Mouse (Mus musculus) CH12.LX (cell line): ENCODE measurements around the gene Psmb9. TPM values are rescaled to one million over a fixed set of nuclear protein-coding genes. Genes with fewer than 3 reads are reported as not detected.
A peak's percentile ranks its signal among the peaks of the same experiment; 100 is the strongest.

Experiments
- DNase-seq: peaks from one replicate; pipeline ENCODE4 v3.0.0-alpha.2; 2013; ENCODE audit errors: extremely low read depth
- H3K27ac ChIP-seq: 2 replicates; pipeline ENCODE4 v1.5.1; 2012; ENCODE audit warnings: low read depth, mild to moderate bottlenecking, control low read depth, moderate library complexity; ENCODE audit not compliant: insufficient read depth
- H3K27me3 ChIP-seq: replicated peaks from 2 replicates; pipeline ENCODE3; 2012; ENCODE audit warnings: inconsistent platforms
- H3K36me3 ChIP-seq, 2 experiments: replicated peaks in 1 of 2; 2 replicates each; pipeline versions ENCODE3 to v1.6.1; 2012; ENCODE audit warnings: inconsistent platforms in 1 of 2, low read length in 1 of 2, mild to moderate bottlenecking in 1 of 2, mixed read lengths in 1 of 2, moderate library complexity in 1 of 2; ENCODE audit not compliant: control insufficient read depth in 1 of 2, insufficient read depth in 1 of 2
- H3K4me1 ChIP-seq, 2 experiments: 2 replicates each; pipeline ENCODE4 v1.6.1; 2012; ENCODE audit warnings: inconsistent platforms in 1 of 2, moderate library complexity in 1 of 2; ENCODE audit not compliant: insufficient read depth in 2 of 2, control insufficient read depth in 1 of 2
- H3K4me2 ChIP-seq: 2 replicates; pipeline ENCODE4 v1.6.1; 2012; ENCODE audit warnings: low read depth, mild to moderate bottlenecking, control low read depth; ENCODE audit not compliant: poor library complexity, insufficient read depth, severe bottlenecking
- H3K4me3 ChIP-seq, 3 experiments: fragments of 150-350 bp in 1 of 3; sonication (generic) in 1 of 3; replicated peaks in 1 of 3; 2 replicates each; pipeline versions ENCODE3 to v1.5.1; 2011 to 2012; ENCODE audit warnings: low read depth in 2 of 3, low read length in 2 of 3, mild to moderate bottlenecking in 2 of 3, moderate library complexity in 2 of 3, control low read depth in 1 of 3, improper control_type of control experiment in 1 of 3, inconsistent platforms in 1 of 3, mixed read lengths in 1 of 3; ENCODE audit not compliant: poor library complexity in 1 of 3
- H3K79me2 ChIP-seq: replicated peaks from 2 replicates; pipeline ENCODE4 v1.6.1; 2012; ENCODE audit warnings: mild to moderate bottlenecking, moderate library complexity; ENCODE audit not compliant: control insufficient read depth, poor library complexity, insufficient read depth, severe bottlenecking; ENCODE audit errors: extremely low read depth
- H3K9ac ChIP-seq: 2 replicates; pipeline ENCODE4 v1.6.1; 2012; ENCODE audit warnings: low read depth, mild to moderate bottlenecking, control low read depth, moderate library complexity; ENCODE audit not compliant: insufficient read depth
- H3K9me3 ChIP-seq: replicated peaks from 2 replicates; pipeline ENCODE3; 2012; ENCODE audit warnings: low read length, inconsistent platforms, mixed read lengths
- CHD2 ChIP-seq: IDR thresholded peaks from 2 replicates; pipeline ENCODE4 v1.6.1; 2011; ENCODE audit warnings: low read length, improper control_type of control experiment
- E2F4 ChIP-seq: IDR thresholded peaks from 2 replicates; pipeline ENCODE4 v1.6.1; 2011; ENCODE audit warnings: low read depth, low read length, improper control_type of control experiment; ENCODE audit not compliant: insufficient replicate concordance
- ELF1 ChIP-seq: IDR thresholded peaks from 2 replicates; pipeline ENCODE4 v1.6.1; 2014; ENCODE audit warnings: low read depth, mild to moderate bottlenecking, inconsistent platforms, low read length, improper control_type of control experiment
- GABPA ChIP-seq: IDR thresholded peaks from 2 replicates; pipeline ENCODE4 v1.6.1; 2012; ENCODE audit warnings: low read depth, low read length, improper control_type of control experiment, inconsistent platforms; ENCODE audit not compliant: insufficient replicate concordance
- JUN ChIP-seq: IDR thresholded peaks from 2 replicates; pipeline ENCODE4 v1.6.1; 2011; ENCODE audit warnings: low read depth, mild to moderate bottlenecking, low read length, improper control_type of control experiment, moderate library complexity; ENCODE audit not compliant: insufficient read depth
- KAT2A ChIP-seq: IDR thresholded peaks from 2 replicates; pipeline ENCODE4 v1.6.1; 2012; ENCODE audit warnings: low read length, improper control_type of control experiment, inconsistent platforms; ENCODE audit not compliant: insufficient replicate concordance
- MAFK ChIP-seq: IDR thresholded peaks from 2 replicates; pipeline ENCODE4 v1.6.1; 2011; ENCODE audit warnings: low read length, improper control_type of control experiment; ENCODE audit not compliant: insufficient replicate concordance
- MAX ChIP-seq: IDR thresholded peaks from 2 replicates; pipeline ENCODE4 v1.6.1; 2011; ENCODE audit warnings: low read length, improper control_type of control experiment
- MXI1 ChIP-seq: IDR thresholded peaks from 2 replicates; pipeline ENCODE4 v1.6.1; 2011; ENCODE audit warnings: mild to moderate bottlenecking, low read depth, low read length, improper control_type of control experiment
- MYC ChIP-seq: IDR thresholded peaks from 2 replicates; pipeline ENCODE4 v1.6.1; 2011; ENCODE audit warnings: low read depth, mild to moderate bottlenecking, improper control_type of control experiment, low read length
- NRF1 ChIP-seq: IDR thresholded peaks from 2 replicates; pipeline ENCODE4 v1.6.1; 2014; ENCODE audit warnings: low read depth, mild to moderate bottlenecking, inconsistent platforms, low read length, improper control_type of control experiment, moderate library complexity
- PAX5 ChIP-seq: IDR thresholded peaks from 2 replicates; pipeline ENCODE4 v1.6.1; 2012; ENCODE audit warnings: low read length, inconsistent platforms, mixed read lengths
- POLR2A ChIP-seq: IDR thresholded peaks from 2 replicates; pipeline ENCODE4 v1.6.1; 2011; ENCODE audit warnings: low read depth, mild to moderate bottlenecking, improper control_type of control experiment, low read length
- RAD21 ChIP-seq: IDR thresholded peaks from 2 replicates; pipeline ENCODE4 v1.6.1; 2011; ENCODE audit warnings: low read depth, mild to moderate bottlenecking, low read length, improper control_type of control experiment, moderate library complexity
- SIN3A ChIP-seq: IDR thresholded peaks from 2 replicates; pipeline ENCODE4 v1.6.1; 2012; ENCODE audit warnings: low read length, improper control_type of control experiment, inconsistent platforms
- SMC3 ChIP-seq: IDR thresholded peaks from 2 replicates; pipeline ENCODE4 v1.6.1; 2011; ENCODE audit warnings: low read depth, low read length, improper control_type of control experiment
- TCF12 ChIP-seq: IDR thresholded peaks from 2 replicates; pipeline ENCODE4 v1.6.1; 2014; ENCODE audit warnings: low read depth, mild to moderate bottlenecking, inconsistent platforms, low read length, improper control_type of control experiment
- UBTF ChIP-seq: IDR thresholded peaks from 2 replicates; pipeline ENCODE4 v1.6.1; 2012; ENCODE audit warnings: low read depth, mild to moderate bottlenecking, inconsistent platforms, low read length, improper control_type of control experiment, moderate library complexity
- ZC3H11A ChIP-seq: IDR thresholded peaks from 2 replicates; pipeline ENCODE4 v1.6.1; 2012; ENCODE audit warnings: low read depth, mild to moderate bottlenecking, inconsistent platforms, low read length, improper control_type of control experiment
- dilution Hi-C: fragments of 300-500 bp; cut with MboI; formaldehyde crosslinking; loops from 2 replicates; pipeline ENCODE4 v1.14.3; 2020; ENCODE audit warnings: low sequenced_read_pairs; ENCODE audit not compliant: extremely low pct_unique_long_range_greater_than_20kb, extremely low pct_ligation_motif_present
- in situ Hi-C: fragments of 300-500 bp; cut with MboI; formaldehyde crosslinking; loops from 3 replicates; pipeline ENCODE4 v1.14.3; 2019; ENCODE audit warnings: low sequenced_read_pairs, low pct_ligation_motif_present, low pct_unique_long_range_greater_than_20kb, mixed read lengths
- polyA plus RNA-seq: library from polyadenylated mRNA; unstranded; fragments of >175 nt; gene quantifications from 2 replicates; pipeline ENCODE4 v1.2.1, GENCODE M21; 2012; ENCODE audit warnings: low read depth; ENCODE audit not compliant: insufficient read length
- total RNA-seq, 2 experiments: library from RNA; depleted of rRNA; stranded (reverse); fragments of 300-350 nt in 1 of 2; fragments of >200 nt in 1 of 2; gene quantifications; 2 replicates each; pipeline ENCODE4 v1.2.3; 2012 to 2014

Gene Psmb9
- total and polyA plus RNA-seq, 3 experiments = 159 to 435 (median 192) TPM

GRCm38 (mm10) chr17:34194723-34195122, 7.2 kb upstream of the Psmb9 start:
- Histone ChIP-seq H3K9me3 (no peaks in the 10 kb centered on the region), H3K9ac (no peak overlapping the region), H3K4me2 (0 out of 2 replicates have a peak overlapping the region, but pooled peaks have one; percentile 17), H3K4me3 (no peak overlapping the region), H3K27me3 (no peaks in the 10 kb centered on the region), H3K4me1 (peaks cover 32 to 67% of the 10 kb centered on the region in 2 experiments), H3K79me2 (peaks cover 68% of the 10 kb centered on the region), H3K27ac (peak overlapping the region; percentile 35), H3K36me3 (peaks cover 62 to 76% of the 10 kb centered on the region in 2 experiments)
- in situ Hi-C loops = no loop called here
- dilution Hi-C loops = no loop called here
- DNase-seq = no peak
- TF ChIP-seq JUN (no peak), ELF1 (no peak), RAD21 (no peak), ZC3H11A (no peak), NRF1 (no peak), MXI1 (no peak)
- TF ChIP-seq, all 38 proteins: peak for 0

GRCm38 (mm10) chr17:34193468-34193867, 5.9 kb upstream of the Psmb9 start:
- H3K36me3 ChIP-seq = peaks cover 60 to 76% of the 10 kb centered on the region in 2 experiments
- H3K4me1 ChIP-seq = peaks cover 32 to 72% of the 10 kb centered on the region in 2 experiments
- DNase-seq = no peak
- no peaks in the 10 kb centered on the region for H3K27me3 ChIP-seq
- H3K4me2 ChIP-seq = no peak overlapping the region; the same call in 1 of the 2 replicates
- in situ Hi-C loops = no loop called here
- H3K79me2 ChIP-seq = peaks cover 68% of the 10 kb centered on the region
- TF ChIP-seq MAFK (no peak), CHD2 (no peak), RAD21 (no peak), KAT2A (no peak), GABPA (no peak), MYC (no peak), PAX5 (no peak), TCF12 (no peak), E2F4 (no peak), SIN3A (no peak), JUN (no peak), UBTF (no peak), MAX (no peak), SMC3 (no peak), POLR2A (no peak)
- dilution Hi-C loops = no loop called here
- H3K9ac ChIP-seq = no peak overlapping the region
- no peak overlapping the region for H3K4me3 ChIP-seq
- no peak overlapping the region for H3K27ac ChIP-seq
- no peaks in the 10 kb centered on the region for H3K9me3 ChIP-seq
